Mouse (Mus musculus) ovary, postnatal 14 days (tissue): Measurements from ENCODE around the gene Trit1.
"Not testable (repeated sequence)": the region's sequence is repeated elsewhere in the genome, so short reads cannot be mapped to it uniquely, and the experiment has no call there.

Experiments
- DNase-seq: peaks from one replicate; pipeline ENCODE4 v3.0.0; 2022; ENCODE audit warnings: low spot score

Gene Trit1

DNA sequence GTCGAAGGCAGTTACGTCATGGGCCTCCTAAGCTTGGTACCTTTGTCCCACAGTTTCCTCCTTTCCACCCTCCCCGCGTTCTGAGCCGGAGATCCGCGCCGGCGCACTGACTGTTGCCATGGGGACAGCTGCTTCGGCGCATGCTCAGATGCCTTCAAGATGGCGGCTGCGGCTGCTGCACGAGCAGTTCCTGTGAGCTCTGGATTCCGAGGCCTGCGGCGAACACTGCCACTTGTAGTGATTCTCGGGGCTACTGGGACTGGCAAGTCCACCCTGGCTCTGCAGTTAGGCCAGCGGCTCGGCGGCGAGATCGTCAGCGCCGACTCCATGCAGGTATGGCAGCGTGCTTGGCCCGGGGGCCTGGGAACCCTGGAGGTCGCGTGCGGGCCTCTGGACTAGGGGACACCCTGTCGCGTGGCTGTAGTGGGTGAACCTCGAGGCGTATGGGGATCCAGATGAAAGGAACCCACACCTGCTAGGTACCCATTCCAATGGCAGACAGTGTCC is at the start of gene Trit1:
Gene Trit1, plus strand, starts transcription at position 147 of the 507 bp plus-strand sequence.
- DNase-seq: peak; percentile 91

DNA sequence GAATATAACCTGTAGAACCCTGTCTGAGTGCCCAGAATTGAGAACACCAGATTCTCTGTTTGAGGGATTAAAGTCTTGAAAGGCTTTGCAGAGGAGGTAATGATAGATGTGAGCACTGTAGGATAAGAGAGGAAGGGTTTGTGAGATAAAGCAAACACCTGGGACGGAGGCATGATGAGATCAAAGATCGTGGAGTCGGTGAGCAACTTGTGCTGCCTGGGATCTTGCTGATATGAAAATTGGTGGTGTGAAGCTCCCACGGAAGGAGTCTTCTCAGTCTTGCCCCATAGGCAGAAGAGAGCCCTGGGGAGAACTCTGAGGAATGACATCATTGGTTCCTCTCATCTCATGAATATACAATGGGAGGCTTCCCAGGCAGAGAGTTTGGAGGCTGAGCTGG is 48.3 kb upstream of the Trit1 start:
- DNase-seq: no peak

DNA sequence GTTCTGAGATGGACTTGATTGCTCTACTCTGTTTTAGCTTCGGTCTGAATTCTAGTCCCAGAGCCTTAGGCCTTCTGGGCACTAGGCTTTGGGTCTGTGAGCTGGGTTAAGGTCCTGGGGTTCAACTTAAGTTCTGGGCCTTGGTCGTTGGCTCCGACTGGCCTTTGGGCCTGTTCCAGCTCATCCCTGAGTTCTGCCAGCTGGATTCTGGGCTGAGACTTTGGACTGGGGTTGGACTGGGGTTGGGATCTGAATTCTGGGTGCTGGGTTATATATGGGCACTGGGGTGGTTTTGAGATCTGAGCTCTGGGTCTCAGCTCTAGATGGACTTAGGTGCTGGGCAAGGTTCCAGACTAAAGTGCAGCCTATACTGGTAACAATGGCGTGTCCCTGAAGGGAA is 45.2 kb upstream of the Trit1 start:
- DNase-seq: no peak

DNA sequence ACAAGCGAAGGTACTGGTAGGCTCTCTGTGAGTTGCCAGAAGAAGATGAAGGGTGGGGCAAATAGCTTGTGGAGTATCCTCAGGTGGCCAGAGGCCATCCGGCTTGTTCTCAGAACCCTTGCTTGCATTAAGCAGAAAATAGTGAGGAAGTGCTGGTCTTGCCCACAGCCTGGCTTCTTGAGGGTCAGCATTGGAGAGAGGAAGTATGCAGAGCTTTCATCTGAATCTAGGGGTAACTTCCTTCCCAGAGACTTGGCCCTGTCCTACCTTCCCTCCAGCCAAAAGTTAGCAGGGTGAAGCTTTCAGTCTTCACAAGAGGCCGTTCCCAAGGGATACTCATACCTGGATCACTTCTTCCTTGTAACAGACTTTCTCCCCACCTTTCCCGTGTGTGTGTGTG is 44.8 kb upstream of the Trit1 start:
- no peak for DNase-seq

DNA sequence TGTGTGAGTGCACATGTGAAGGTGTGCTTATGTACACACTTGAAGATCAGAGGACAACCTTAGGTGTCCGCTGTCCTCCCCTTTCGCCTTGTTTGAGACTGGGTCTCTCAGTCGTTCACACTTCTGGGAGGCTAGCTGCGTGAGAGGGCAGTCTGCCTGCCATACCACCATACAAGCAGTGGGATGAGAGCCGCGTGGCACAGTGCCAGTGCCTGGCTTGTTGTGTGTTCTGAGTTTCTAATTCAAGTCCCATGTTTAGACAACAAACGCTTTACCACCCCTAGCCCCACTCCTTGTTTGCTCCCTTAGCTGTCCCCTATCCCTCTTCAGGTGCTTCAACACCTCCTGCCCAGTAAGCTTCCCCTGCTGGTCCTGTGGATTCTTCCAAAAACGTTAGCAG is 44.3 kb upstream of the Trit1 start:
- DNase-seq: no peak

DNA sequence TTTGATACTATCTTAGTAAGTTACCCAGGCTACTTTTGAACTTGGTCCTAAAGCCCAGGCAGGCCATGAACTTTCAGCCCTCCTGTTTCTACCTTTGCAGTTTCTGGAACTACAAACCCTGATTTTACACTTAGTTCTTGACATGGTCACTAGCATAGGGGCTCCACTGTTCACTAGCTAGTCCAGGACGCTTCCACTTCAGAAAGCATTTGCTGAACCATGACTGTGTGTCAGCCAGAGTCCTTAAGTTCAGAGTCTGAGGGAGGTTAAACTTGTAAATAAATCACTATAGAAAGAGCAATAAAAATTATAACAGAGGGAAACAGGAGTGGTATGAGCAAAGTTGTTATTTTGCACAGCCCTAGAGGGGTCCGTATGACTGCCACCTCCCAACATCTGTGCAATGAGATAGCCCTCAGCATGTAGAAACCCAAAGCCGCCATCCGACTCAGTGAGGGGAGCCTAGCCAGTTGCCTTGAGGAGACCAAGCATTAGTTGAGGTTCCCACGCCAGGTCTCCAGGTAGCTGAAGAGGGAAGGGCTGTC is 41.3 kb upstream of the Trit1 start:
- DNase-seq: no peak

DNA sequence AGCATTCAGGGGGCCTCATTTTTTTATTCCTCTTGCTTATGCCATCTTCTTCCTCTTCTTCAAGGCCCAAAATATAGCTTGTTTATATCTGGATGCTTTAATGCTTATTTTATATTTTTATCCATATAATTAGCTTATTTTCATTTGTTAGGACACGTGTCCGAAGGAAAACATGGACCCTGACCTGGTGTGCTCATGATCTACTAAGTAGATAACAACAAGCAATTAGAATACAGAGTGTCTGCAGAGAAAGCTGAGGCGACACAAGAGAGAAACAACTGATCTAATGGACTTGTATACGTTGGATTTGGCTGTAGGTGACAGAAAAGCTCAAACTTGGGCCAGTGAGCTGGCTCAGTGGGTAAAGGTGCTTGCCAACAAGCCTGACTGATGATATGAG is 39.5 kb upstream of the Trit1 start:
- no peak for DNase-seq

DNA sequence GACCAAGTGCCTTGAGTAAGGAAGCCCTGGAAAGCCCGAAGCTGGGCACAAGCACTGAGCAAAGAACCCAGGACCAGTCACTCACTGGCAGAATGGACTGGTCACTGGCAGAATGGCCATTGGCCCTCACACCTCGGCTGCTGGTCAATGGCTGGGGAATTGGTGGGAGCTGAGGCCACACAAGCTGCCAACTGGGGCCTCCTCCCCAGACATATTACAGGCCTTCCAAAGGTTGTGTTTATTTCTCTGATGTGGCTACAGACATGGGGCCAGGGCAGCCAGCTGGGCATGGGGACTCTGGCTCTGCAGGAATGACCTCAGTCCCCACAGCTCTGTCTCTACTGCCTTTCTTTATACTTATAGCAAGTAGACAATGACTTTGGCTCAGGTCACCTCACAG is 37.5 kb upstream of the Trit1 start:
- DNase-seq: no peak

DNA sequence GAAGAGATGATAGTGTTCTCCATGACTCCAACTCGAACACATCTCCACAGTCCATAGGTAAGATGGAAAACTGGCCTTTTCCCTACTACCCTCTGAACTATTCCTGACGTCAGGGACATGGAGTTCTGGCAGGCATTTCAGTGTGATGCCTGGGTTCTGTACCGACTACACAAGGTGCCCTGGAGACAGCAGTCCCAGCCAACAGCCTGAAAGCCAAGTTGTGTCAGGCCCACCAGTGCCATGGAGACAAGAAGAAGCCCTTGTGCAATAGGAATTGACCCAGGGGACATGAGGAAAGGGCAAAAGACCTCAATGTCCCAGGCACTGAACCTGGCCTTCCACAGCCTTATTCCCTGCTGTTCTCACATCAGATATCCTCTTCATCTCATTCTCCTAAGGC is 36.6 kb upstream of the Trit1 start:
- no peak for DNase-seq

DNA sequence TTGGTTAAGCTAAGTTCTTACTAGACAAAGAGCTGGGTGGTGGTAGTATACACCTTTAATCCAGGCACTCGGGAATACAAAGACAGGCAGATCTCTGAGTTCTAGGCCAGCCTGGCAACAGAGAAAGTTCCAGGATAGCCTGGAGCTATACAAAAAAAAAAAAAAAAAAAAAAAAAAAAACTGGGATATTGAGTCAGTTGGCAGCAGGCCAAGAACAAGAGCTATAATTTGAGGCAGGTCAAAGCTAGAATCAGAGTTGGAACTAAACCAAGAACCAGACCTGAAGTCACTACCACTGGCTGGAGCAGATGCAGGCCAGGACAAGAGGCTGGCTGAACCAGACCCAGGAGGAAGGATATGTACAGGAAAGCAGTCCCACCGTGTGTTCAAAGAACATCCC is 35.7 kb upstream of the Trit1 start:
- DNase-seq: no peak

DNA sequence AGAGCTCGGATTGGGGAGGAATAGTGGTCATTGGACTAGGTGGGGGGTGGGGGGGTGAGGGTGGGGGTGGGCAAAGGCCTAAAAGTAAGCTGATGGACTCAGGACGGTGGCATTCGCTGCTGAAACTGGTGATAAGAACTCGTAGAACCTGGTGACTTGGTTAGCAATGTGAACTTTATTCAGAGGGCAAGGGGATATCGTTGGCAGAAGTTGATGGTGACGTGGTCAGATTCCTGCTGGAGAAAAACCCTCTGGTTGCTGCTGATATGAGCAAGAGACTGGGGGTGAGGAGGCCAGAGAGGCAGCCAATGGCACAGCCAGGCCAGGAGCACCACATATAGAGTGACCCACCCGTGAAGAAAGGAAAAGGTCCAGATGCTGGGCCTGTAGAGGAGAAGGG is 35.2 kb upstream of the Trit1 start:
- DNase-seq: no peak

DNA sequence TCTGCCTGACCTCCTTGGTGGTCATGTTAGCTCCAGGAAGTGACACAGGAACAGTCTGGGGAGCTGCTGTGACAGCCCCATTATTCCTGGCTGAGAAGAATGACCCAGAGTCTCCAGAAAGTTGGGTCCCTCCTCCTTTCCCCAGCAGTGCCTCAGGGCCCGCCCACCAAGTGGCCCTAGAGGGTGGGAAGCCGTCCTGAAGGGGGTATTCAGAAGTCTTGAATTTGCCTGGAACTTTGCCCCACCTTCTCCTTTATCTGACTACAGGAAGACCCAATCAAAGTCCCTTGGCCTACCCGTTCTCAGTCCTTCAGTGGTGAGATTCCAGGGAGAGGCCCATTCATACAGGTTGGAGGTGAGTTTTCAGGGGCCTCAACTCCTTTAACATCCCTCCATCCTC is 34.5 kb upstream of the Trit1 start:
- DNase-seq: no peak

DNA sequence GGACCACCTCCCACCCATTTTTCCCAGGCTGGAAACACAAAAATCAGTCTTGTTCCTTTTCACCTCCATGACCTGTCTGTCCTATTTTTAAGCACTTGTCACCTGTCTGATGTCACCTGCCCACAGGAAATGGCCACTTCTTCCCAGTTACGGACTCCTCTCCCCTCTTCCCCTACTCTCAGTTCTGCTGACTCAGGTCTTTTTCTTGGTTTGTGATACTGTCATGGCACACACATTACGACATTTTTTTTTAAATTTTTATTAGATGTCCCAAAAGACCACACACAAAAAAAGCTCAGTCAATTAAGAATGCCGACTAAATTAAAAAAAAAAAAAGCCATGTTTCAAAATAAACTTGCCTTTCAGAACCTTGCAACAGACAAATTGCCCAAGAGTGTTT is 33.9 kb upstream of the Trit1 start:
- DNase-seq: no peak

DNA sequence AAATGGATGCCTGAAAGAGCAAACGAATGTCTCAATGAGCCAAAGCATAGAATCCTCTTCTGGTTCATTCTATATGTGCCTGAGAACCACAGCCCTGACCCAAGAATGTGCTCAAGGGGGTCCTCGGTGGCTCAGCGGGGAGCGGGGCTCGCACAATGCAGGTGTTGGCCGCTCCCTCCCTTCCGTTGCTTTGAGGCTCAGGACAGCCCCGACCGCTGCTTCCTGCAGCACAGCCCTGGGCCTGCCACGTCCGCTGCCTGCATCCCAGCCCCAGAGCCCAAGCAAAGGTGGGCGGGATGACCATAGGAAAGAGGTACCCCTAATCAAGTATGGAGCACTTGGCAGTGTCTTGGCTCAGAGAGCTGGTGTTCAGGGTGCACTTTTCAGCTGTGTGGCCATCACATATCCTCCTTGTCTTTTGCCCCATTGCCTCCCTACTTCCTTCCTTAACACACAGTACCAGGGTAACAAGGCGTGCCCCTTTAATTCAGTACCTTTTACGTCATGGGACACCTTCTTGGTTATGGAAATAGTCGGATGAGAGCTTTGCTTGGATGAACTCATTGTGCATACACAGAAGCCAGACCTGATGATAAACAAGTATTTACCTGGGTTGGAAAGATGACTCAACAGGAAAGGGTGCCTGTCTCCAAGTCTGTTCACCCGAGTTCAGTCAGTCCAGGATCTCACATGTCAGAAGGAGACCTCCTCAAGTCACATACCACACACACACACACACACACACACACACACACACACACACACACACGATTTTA is 32.7 kb upstream of the Trit1 start:
- DNase-seq: no peak

DNA sequence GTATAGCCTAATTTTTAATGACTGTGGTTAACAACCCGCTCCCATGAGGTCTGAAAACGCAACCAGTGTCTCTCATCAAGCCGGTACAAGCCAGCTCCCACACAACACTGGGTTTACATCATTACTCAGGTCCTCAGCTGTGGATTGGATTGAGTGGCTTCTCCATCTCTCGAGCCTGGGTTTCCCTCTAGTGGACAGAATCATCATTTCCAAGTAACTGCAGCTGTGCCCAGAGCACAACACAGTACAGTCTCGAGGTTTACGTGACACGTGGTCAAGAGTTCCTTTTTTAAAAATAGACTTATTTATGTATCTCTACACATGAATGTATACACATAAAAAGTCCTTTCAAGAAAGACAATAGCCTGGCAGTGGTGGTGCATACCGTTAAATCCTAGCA is 31.3 kb upstream of the Trit1 start:
- peak; percentile 54 for DNase-seq

DNA sequence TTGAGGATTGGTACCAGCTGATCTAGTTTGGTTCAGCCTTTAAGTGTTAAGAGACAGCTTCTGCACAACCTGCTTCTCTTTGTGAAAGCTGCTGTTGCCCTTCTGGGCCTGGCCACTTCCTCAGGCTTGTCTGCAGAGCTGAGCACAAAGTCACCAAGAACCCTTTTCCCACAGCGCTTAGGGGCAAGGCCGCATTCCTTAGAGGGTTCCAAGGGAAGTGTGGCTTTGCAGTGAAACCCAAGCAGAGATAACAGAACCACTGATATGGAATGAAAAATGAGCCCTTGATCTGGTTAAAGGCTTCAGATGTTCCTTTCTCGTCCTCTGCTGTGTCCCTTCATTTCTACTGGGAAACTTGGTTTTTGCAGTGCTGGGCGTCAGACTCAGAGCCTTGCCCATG is 29.0 kb upstream of the Trit1 start:
- no peak for DNase-seq

DNA sequence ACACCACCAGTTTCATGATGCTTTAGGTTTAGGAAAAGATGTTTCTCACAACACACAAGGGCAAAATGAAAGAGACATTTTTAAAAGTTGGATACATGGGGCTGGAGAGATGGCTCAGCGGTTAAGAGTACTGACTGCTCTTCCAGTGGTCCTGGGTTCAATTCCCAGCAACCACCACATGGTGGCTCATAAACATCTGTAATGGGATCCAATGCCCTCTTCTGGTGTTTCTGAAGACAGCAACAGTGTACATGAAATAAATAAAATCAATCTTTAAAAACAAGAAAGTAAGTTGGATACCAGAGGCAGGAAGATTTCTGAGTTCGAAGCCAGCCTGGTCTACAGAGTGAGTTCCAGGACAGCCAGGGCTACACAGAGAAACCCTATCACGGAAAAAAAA is 28.4 kb upstream of the Trit1 start:
- not testable (repeated sequence) for DNase-seq

DNA sequence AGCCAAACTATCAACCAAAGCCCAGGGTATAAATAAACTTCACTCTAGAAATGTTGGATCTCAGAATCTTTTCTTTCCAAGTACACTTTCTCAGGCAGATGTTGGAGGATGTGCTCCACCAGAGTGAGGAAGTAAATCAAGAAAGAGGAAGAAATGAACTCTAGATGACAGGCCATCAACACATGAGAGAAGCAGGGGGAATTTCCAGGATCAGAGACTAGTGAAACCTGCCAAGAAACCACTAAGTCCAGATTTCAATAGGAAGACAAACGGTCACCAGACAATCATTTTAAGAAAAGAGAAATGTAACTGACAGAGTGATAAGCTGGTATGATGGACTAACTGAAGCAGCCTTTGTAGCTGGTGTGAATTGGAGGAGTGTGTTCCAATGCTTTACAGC is 25.2 kb upstream of the Trit1 start:
- DNase-seq: no peak

DNA sequence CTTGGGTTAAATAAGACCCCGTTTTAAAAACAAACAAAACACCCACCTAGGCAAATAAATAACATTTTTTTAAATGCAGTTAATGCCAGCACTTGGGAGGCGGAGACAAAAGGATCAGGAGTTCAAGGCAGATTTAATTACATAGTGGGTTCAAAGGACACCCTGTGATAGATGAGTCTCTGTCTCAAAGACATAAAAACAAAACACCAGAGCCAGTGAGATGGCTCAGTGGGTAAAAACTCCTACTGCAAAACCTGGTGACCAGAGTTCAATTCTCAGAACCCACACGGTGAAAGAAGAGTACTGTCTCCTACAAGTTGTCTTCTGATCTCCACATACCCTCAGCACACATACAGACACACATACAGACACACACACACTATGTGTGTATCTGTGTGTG is 24.1 kb upstream of the Trit1 start:
- no peak for DNase-seq

DNA sequence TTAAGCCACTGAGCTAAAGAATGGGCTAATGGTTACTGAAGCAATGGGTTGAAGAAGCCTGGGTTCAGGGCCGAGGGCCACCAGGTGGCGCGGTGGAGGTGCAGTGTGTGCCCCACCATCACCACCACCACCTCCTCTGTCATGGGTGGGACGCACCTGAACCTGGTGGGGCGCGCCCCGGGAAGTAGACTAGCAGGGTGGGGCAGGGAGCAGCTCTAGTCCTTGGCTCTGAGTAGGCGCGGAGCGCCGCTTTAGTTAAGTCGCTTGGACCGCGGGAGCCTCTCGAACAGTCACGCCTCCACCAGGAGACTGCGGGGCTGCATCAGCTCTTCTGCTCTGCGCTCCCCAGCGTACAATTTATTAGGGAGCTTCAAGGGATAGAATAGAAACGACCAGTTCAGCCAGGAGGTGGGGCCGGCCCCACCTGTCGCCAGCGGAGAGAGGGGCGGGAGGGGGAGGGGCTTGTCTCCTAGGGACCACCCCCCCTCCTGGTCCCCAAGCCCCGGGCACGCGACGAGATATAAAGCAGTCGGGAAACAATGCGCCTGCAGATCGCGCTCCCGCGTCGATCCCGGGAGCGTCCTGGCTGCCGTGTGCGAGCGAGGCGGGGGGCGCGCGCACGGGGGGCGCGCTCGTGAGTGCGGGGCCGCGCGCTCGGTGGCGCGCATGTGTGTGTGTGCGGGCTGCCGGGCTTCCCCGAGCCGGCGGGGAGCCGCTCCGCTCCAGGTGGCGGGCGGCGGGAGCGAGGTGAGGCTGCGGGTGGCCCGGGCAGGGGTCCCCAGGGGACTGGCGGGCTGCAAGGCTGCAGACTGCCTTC is 20.8 kb upstream of the Trit1 start, which contains the start of gene Mycl:
Gene Mycl, plus strand, starts transcription at position 249 of the 817 bp plus-strand sequence.
- DNase-seq: peak; percentile 69

DNA sequence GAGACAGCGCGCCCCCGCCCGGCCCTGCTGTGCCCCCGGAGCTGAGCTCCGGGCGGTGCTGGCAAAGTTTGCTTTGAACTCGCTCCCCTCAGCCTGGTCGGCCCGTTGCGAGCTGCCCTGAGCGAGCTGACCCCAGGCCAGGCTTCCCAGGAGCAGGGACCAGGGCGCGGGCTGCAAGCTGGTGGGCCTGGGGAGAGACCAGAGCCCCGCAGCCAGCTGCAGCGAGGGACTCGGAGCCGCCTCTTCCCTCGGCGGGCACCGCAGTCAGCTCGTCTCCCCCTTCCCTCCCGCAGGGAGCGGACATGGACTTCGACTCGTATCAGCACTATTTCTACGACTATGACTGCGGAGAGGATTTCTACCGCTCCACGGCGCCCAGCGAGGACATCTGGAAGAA is 20.2 kb upstream of the Trit1 start:
- no peak for DNase-seq

DNA sequence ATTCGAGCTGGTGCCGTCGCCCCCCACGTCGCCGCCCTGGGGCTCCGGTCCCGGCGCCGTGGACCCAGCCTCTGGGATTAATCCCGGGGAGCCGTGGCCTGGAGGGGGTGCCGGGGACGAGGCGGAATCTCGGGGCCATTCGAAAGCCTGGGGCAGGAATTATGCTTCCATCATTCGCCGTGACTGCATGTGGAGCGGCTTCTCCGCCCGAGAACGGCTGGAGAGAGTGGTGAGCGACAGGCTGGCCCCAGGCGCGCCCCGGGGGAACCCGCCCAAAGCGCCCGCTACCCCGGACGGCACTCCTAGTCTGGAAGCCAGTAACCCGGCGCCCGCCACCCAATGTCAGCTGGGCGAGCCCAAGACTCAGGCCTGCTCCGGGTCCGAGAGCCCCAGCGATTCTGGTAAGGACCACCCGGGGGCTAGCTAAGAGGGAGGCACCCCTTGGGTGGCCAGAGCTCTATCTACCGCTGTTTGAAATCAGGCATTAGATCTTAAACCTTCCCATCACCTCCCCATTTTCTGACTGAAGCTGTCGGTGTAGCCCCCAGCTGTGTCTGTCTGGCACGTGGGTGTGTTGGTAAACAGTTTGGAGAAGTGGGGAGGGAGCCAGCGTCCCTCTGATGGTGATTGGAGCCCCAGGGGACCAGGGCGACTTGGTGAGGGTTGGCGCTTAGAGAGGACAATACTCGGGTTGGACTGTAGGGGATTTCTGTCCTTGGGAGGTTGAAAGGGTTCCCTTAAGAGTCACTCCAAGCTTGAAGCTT is 19.6 kb upstream of the Trit1 start:
- DNase-seq: no peak
